Mouse (Mus musculus) embryo, embryonic 10.5 days (tissue): ENCODE measurements around the gene Kmt2b.

Experiments
- DNase-seq: peaks from one replicate; pipeline ENCODE4 v3.0.0-alpha.2; 2015; ENCODE audit warnings: low spot score

The Kmt2b gene

DNA sequence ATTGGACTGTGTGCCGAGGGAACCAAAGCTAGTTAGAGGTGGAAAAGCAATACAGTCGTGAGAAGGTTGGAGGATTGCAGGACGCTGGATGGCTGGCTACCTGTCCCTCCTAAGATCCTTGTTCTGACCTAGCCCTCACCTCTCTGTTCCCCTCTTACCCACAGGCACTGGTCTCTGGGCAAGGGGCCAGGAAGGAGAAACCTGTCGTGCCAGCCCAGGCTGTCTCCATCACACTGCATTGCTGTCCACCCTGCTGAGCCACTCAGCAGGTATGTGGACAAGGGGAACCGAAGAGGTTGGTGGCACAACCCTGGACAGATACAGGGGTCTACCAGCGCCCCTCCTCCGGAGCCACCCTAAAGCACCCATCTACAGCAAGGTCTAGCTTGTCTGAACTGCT lies 12.1 kb upstream of the Kmt2b start:
- no peak for DNase-seq

DNA sequence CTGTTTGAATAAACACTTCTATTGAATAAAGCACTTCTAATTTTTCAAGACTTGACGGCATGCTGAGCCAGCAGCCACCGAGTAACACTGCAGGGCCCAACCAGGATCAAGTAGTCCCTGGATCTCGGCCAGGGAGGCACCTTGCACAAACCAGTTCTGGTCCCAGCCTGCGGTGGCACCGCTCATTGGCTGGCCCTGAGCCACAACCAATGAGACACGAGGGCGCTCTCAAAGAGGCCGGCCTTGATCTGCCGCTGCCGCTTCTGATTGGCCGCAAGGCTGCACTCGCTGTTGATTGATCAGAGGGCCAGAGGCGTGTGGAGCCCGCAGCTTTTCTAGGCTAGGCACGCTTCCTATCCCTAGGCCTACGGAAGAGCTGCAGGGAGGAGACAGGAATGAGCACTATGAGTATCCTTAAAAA lies 11.4 kb upstream of the Kmt2b start:
- DNase-seq: peak; percentile 88

DNA sequence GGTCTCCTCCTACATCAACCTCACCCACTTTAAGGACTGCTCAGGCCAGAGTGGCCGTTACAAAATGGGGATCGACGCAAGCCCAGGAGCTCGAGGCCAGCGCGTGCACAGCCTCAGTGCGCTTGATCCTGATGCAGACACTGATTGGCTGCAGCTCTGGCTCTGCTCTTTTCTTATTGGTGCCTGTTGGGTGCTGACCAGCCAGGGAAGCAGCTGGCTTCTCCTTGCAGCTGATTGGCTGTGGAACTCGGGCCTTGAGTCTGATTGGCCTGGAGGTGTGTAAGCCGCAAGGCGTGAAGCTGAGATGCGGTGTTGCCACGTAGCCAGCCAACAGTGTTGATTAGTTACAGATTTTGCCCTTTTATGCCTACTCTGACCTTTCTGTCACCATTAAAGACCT lies 10.3 kb upstream of the Kmt2b start, which contains the start of gene Zbtb32:
TSS of gene Zbtb32 (minus strand) at position 124 of the 400 bp plus-strand sequence.
- DNase-seq: no peak

DNA sequence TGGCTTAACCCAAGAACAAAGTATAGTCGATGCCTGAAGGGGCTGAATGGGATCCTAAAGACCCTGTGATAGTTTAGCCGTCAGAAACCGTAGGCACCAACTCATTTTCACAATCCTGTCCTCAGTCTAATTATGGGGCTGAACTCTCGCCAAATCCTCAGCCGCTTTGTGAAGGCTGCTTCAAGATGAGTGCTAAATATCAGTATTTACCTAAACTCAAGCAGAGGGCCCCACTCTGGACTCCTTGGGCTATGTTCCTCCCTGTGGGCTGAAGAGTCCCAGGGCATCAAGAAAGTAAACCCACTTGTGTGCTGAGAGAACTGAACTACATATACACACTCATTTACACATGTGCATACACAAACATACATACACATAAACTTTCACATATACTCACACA lies 8.3 kb upstream of the Kmt2b start:
- no peak for DNase-seq

DNA sequence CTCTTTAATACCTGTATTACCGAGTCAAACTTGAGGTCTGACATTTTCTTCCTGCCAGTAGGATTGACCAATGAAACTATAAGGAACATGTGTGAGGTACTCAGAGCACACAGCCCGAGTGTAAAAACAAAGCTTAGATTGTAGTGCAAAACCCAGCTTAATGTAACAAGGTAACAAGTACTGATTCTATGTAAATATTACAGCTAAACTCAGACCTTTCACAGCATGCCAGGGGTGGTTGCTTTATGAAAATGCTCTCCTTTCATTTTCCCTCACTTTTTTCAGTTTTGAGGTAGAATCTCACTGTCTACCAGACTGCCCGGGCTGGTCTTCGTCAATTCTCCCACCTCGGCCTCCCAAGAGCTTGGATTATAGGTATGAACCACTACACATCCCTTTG lies 7.6 kb upstream of the Kmt2b start:
- DNase-seq: no peak

DNA sequence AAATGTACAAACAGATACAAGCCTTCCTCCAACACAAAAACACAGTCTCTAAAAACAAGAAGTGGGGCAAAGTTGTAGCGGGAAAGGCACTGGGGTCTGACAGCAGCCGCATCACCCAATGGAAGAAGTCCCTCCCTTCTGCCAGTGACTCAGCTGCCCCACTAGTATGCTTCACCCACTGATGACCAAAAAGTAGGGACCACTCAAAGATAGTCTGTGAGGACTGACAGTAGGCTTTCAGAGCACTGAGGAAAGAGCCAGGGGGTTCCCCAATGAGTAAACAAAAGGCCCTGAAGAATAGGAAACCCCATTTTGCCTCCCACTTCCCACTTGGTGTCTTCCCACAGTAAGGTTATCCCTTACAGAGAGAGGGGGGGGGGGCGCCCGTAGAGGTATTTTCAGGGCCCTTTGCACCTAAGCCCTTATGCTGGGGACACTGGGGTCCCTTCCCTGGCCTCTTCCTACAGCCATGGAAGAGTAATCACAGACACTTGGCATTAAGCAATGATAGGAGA lies 6.0 kb upstream of the Kmt2b start:
- no peak for DNase-seq

DNA sequence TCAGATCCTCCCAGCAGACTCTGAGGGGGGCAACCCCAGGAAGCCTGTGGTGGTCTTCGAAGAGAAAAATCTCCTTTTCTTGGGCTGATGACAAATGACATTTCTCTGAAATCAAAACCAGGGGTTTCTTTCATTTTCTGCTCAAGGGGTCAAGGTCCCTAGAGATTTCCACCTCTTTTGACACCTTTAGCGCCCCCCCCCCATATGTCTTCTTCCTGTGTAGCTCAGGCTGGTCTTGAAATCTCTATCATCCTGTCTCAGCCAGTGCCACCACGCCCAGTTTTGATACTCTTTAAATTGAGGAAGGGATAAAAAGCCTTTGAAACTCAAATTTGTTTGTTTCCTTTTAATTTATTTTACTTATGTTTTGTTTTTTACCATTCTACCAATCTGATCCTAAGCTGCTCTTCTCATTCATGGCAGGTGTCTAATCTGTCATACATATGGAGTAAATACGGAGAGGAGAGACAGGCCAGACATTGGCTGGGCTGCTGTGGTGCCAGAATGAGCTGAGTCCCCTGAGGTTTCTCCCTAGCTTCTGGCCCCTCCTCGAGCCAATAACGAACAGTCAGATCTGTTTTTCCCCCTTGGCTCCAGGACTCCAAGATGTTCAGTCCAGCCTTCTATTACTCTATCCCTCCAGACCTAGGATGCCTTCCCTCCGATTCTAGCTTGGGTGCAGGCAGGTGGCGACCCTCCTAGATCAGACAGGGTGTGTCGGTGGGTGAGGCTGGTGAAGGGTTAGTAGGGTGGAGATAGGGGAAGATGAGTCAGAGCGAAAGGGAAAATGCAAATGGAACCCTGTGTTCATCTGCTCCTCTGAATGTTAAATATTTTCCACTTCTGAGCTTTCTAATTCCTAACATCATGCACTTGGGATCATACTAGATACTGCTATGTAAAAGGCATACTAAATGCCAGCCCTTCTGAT lies 5.3 kb upstream of the Kmt2b start:
- no peak for DNase-seq

DNA sequence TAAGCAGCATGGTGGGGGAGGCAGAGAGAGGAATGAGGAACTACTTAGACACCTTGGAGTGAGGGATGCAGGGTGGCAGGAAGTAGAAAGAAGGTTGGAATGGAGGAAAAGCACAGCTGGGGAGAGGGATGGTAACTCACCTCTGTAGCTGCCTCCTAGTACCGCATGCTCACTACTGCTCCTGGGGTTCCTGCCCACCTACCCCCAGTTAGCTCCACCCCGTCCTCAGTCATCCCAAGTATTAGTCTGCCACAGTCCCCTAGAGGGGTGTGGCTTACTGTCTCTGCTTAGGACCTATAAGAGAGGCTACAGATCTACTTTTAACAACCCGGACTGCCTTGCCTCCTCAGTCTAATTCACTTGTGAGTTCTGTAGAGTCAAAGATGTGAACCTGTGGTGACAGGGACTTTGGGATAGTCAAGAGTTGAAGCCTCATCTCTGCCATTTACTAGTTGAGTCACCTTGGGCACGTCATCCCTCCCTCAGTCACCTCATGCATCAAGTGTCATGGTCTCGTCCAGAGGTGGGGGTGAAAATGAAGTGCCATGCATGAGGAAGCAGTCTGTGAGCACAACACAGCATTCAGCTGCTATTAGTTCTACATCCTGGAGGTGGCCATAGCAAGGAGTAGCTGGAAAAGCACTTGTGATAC lies 4.4 kb upstream of the Kmt2b start:
- DNase-seq: no peak

DNA sequence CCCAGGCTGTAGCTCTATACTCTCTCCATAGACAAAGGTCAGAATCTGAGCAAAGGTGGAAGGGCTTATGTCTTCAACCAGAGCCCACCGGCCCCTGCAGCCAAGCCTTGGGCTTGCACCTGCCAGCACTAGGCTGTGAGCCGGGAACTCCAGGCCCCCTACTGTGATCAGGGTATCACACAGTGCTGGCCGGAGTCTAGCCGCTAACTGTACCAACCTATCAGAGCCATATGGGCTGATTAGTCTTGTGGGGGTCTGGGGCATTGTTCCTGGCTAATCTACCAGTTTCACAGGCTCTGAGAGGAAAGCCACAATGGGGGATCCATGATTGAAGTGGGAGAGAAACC lies 3.1 kb upstream of the Kmt2b start:
- DNase-seq: no peak

DNA sequence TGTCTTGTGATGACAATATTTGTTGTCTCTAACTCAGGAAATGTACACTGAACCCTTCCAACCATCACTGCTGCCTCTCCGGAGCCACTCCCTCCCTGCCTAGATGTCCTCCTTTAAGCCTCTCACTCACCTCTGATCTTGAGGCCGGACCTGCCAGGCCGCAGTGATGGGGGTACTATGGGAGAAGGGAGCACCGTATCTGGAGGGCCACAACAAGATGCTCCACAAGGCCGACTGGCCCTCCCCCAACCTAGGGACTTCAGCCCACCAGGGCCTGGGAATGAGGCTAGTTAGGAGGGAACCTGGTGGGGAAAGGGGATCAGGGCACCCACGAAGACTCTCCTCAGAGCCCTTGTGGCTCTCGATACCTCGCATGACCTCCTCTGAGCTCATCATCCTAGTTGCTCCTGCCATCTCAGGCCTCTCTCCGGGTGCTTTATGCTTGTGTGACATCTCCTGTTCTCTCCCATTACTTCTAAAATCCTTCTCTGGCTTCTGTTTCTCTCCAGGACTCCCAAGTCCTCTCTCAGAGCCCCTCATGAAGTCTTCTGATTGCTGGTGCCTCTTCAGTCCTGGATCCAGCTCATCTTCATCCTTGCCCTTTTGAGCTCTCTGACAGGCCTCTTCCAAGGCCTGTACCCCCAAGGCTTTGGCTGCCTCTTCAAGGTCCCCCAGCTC lies 2.5 kb upstream of the Kmt2b start:
- no peak for DNase-seq

DNA sequence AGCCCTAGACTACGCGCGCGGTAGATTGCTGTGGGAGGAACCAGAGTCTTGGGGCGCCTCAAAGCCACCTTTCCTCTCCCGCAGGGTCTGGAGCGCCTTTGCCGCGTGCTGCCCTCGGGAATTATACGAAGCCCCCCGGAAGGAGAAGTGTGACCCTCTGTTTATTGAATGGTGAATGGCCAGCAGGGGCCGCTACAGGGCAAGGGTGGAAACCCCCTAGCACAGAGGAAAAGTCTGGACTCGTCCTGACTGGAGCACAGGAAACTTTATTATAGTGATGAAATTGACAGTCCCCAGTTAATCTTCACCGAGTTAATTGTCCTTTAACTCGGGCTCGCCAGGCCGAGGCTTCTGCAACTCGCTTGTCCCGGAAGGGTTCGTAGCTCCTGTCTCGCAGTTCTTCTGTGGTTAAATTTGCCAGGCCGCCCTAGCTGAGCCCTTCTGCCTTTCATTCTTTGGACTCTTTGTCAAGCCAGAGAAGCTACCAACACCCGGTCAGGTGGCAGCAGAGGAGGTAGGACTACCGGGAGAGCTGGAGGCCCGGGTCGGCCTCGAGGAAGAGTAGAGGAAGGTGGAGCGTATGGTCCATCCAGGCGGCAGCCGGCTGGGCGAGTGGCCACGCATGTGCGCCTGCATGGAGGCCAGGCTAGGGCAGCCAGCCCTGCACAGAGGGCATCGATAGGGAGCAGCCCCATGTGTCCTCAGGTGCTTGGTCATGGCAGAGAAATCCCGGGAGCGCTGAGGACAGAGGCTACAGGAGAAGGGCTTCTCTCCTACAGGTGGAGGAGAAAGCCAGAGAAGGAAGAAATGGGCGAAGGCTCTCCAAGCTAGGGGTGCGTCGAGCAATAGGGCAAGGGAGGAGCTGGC lies 1.1 kb upstream of the Kmt2b start:
- DNase-seq: peak; percentile 94

DNA sequence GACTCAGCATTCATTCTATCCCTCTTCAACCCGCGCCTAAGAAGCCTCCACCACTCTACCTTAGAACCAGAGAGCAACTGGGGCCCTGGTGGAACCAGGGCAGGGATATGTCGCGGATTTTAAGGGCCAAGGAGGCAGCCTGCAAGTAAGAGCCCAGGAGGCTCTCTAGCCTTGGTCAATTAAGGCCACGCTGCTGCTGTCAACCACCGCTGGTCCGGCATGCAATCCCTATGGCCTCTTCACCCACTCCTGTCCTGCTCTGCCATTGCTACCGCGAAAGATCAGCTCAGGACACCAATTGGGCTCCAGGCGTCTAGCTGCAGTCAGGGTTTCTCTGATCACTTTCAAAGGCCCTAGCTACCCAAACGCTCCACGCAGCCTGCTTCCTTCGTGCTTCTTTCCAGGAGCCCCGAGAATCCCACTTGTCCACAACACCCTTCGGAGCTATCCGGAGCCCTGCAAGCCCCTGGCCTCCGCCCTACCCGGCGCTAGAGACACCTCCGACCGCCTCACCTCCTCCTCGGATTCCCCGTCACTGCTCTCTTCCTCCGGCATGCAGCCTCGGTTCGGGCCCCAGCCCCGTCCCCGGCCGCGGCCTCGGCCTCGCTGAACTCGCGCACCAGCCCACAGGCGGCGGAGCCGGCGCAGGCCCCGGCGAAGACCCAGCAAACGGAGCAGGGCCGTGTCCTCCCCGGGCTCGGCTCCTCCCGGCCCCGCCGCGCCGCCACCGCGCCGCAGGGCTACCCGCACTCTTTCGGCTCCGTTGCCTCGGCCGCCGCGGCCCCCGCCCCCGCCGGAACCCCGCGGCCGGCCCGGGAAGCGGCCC lies 471 bp downstream of the Kmt2b start:
- peak; percentile 39 for DNase-seq

DNA sequence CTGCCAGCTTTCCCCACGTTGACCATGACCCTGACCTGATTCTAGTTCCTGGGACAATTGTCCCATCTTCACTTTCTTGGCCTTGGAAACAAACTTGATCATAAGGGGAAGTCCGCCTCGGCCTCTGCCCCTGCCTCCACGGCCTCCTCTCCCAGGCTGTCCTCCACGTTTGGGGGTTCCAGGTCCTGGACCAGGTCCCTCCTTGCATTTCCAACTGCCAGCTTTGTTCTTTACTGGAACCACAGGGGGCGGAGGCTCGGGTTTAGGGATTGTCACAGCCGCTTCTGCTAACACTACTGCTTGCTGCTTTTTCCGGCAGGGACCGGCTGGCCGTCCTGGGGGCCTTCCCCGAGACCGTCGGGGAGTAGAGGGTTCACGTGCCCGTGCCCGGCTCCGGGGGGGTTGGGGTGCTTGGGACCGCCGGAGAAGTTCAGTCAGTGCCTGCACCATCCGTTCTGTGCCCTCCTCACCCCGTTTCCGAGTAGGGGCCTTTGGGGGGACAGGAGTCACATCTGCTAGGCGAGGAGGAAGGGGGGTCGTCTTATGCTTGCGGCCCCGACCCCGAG lies 2.0 kb downstream of the Kmt2b start:
- DNase-seq: no peak

DNA sequence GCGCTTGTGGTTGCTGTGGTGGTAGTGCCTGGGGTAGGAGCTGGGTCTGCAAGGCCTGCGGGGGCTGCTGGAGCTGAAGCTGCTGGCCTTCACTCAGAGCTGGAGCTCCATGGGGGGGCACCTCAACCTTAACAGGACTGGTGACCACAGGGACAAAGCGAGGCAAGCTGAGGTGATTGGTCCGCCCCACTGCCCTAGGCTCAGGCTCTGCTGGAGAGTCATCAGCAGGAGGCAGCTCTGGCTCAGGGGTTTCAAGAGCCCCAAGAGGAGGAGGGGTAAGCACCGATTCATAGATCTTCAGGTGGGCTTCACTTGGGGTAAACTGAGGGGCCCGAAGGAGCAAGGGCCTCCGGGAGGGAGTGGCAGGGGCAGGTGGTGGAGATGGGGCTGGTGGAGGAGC lies 3.4 kb downstream of the Kmt2b start:
- DNase-seq: no peak

DNA sequence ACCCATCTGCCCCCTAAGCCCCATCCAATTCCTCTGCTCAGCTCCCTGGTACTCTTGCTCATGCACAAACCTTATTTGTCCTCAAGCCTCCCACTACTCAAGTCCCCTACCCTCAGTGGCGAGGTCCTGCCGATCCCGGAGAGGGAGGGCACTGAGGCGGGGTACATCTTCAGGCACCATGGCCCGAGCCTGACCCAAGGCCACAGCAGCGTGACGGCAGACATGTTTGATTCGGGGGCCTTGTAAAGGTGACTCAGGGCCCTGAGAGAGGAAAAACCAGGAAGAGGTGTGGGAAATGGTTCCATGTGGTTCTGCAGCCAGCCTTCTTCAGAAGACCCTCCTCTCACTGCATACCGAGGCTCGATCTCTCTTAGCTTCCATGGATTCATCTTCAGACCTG lies 4.2 kb downstream of the Kmt2b start:
- DNase-seq: no peak

DNA sequence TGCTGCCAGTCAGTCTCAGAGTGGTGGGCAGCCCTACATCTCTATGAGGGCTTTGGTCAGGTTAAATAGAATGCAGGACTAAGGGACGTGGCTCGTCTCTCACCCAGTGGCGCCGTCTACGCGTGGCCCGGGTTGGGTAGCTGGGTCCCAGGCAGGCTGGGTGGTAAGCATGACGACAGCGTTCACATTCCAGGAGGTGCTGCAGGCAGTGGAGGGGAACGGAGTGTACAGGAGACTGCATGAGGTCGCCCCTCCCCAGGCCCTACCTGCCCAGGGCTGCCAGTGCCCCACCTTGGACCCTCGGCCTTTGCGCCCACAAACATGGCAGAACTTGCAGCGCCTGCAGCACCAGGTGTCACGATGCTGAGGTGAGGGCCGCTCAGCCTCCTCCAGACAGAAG lies 7.0 kb downstream of the Kmt2b start:
- no peak for DNase-seq

DNA sequence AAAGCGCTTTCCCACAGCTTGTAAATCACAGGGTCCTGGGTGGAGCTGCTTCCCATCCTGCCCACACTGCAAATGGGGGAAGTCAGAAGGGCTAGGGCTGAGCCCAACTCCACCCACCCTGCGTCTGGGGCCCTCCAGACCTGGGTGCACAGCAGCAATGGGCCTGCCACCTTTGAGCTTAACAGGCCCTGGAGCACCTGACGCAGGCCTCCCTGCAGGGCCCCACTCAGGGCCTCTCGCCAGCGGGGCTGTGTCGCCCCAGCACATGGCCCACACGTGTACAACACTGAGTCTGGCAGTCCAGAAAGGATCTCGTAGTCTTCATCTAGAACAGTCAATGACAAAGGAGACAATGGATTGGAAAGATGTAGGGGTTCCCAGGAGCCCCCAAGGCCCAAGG lies 8.6 kb downstream of the Kmt2b start:
- DNase-seq: no peak

DNA sequence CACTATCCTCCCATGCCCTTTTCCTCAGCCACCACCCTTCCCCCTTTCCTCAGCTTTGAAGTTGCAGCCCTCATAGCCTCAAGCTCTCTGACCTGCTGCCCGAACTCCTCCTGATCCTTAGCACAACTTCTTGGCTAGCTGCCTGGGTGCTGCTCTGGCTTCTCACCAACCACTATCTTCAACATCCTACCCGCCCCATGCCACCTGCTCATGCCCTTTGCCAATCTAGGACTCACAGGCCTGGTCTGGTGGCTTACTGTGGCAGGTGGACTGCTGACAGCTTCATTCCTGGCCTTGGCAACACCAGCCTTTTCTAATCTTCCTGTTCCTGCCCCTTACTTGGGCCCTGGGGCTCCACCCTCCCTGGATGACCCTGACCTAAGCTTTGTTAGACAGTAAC lies 15.6 kb downstream of the Kmt2b start:
- DNase-seq: no peak

DNA sequence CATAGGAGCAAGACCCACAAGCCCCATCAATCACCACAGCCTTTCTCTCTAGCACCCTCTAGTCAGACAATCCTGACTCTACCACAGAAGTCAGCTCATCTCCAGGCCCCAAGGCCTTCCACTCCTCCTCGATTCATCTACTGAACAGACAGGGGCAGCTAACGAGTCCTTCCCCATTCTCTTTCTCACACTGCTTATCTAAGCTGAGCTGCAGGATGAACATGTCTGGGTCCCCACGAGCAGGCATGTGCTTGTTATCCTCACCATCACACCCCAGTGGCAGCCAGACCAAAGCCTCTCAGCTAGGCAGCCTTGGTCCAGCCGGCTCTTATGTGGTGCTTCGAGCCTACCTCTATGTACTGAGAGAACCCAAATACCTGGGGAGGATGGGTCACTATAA lies 16.1 kb downstream of the Kmt2b start:
- no peak for DNase-seq

DNA sequence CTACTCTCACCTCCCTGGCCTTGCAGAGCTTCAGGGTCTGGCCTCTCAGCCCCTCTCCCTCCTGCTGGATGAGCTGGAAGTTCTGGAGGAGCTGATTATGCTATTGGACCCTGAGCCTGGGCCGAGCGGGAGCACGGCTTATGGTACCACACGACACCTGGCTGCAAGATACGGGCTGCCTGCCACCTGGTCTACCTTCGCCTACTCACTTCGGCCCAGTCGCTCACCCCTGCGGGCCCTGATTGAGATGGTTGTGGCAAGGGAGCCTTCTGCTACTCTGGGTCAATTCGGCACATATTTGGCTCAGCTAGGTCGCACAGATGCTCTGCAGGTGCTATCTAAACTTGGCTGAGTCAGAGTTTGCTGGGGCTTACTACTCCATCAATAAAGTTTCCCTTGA lies 21.0 kb downstream of the Kmt2b start:
- no peak for DNase-seq

DNA sequence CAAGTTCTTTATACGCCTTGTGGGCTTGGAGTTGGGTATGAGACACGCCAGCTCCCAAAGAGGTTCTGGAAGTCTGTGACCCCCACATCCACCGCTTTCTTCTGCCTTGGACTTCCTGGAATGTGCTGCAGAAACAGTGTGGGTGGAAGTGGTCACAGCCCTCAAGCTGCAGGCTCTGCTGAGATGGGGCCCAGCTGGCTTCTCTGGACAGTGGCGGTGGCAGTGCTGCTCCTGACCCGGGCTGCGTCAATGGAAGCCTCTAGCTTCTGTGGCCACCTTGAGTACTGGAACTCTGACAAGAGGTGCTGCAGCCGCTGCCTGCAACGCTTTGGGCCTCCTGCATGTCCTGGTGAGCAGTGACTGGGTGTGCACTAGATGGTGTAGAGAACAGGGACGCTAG lies 22.5 kb downstream of the Kmt2b start:
- no peak for DNase-seq
